Mouse (Mus musculus): ENCODE measurements around the gene Tmbim4. TPM values are rescaled to one million over a fixed set of nuclear protein-coding genes. Genes with fewer than 3 reads are reported as not detected.
"Not testable (repeated sequence)": the region's sequence is repeated elsewhere in the genome, so short reads cannot be mapped to it uniquely, and the experiment has no call there.

Gene Tmbim4
- polyA plus RNA-seq, 1 experiment, result 52.1 TPM

DNA sequence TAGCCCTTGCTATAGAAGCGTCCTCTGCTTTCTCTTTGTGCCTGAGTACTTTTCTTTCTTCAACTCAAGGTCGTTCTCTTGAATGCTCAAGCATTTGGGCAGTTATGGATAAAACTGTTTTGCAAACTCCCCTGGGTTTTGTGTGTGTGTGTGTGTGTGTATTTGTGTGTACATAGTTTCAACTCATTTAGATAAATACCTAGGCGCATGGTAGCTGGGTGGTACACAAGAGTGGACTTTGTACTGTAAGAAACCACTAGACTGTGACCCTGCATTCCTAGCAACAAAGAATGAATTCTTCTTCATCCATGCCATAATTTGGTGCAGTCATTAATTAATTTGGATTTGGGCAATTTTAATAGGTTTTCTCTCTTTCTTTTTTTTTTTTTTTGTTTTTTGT, 8.7 kb downstream of the Tmbim4 start:
- H3K9me3 ChIP-seq (replicated peaks; ENCODE audit: control insufficient read depth, insufficient read depth, low read length, poor library complexity, severe bottlenecking), result no peaks in the 10 kb centered on the region; the same call in 1 of the 2 replicates
- no peak overlapping the region for H3K27ac ChIP-seq (ENCODE audit: insufficient read depth, low read length)
- no peak overlapping the region for H3K9ac ChIP-seq (ENCODE audit: low read depth, poor library complexity, severe bottlenecking)
- TF ChIP-seq EP300 (IDR thresholded peaks at IDR 0.05; ENCODE audit: insufficient read depth, low read depth, low read length), result no peak
- no peak for TF ChIP-seq POLR2A (IDR thresholded peaks at IDR 0.05; ENCODE audit: insufficient read depth, low read length)
- no peak for TF ChIP-seq CTCF (IDR thresholded peaks at IDR 0.05; ENCODE audit: low read depth, low read length)
- no peaks in the 10 kb centered on the region for H3K27me3 ChIP-seq (ENCODE audit: control insufficient read depth, insufficient read depth, low read length, poor library complexity, severe bottlenecking)
- H3K4me1 ChIP-seq (ENCODE audit: control insufficient read depth, insufficient read depth, low read length), result no peaks in the 10 kb centered on the region
- no peak overlapping the region for H3K4me3 ChIP-seq (ENCODE audit: low read depth, low read length)
- H3K36me3 ChIP-seq (ENCODE audit: control insufficient read depth, insufficient read depth, low read length, poor library complexity, severe bottlenecking), result no peaks in the 10 kb centered on the region

GRCm38 (mm10) chr10:120217099-120217498, 15.7 kb downstream of the Tmbim4 start:
- not testable (repeated sequence) for H3K36me3 ChIP-seq (ENCODE audit: control insufficient read depth, insufficient read depth, low read length, poor library complexity, severe bottlenecking); H3K9me3 ChIP-seq (replicated peaks; ENCODE audit: control insufficient read depth, insufficient read depth, low read length, poor library complexity, severe bottlenecking); H3K4me1 ChIP-seq (ENCODE audit: control insufficient read depth, insufficient read depth, low read length); H3K9ac ChIP-seq (ENCODE audit: low read depth, poor library complexity, severe bottlenecking); H3K27me3 ChIP-seq (ENCODE audit: control insufficient read depth, insufficient read depth, low read length, poor library complexity, severe bottlenecking); H3K4me3 ChIP-seq (ENCODE audit: low read depth, low read length); H3K27ac ChIP-seq (ENCODE audit: insufficient read depth, low read length)

DNA sequence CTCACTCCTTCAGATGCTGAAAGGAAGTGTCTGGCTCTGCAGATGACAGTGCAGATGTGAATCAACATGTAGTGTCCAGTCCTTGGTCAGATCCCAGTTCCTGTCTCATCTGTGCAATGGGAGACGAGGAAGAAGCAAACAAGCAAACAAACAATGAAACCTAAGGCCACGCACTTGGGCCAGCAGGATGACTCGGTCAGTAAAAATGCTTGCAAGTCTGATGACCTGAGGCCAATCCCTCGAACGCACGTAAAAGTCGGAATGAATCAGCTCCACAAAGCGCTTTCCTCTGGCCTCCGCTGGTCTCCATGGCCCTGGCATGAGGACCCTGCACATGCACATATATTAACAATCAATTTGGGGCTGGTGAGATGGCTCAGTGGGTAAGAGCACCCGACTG, 17.6 kb downstream of the Tmbim4 start:
- Histone ChIP-seq H3K4me1 (ENCODE audit: control insufficient read depth, insufficient read depth, low read length) (no peaks in the 10 kb centered on the region), H3K9me3 (replicated peaks; ENCODE audit: control insufficient read depth, insufficient read depth, low read length, poor library complexity, severe bottlenecking) (no peaks in the 10 kb centered on the region), H3K27ac (ENCODE audit: insufficient read depth, low read length) (no peak overlapping the region), H3K27me3 (ENCODE audit: control insufficient read depth, insufficient read depth, low read length, poor library complexity, severe bottlenecking) (no peaks in the 10 kb centered on the region), H3K4me3 (ENCODE audit: low read depth, low read length) (no peak overlapping the region), H3K36me3 (ENCODE audit: control insufficient read depth, insufficient read depth, low read length, poor library complexity, severe bottlenecking) (no peaks in the 10 kb centered on the region; the same call in 1 of the 2 replicates), H3K9ac (ENCODE audit: low read depth, poor library complexity, severe bottlenecking) (no peak overlapping the region)
- TF ChIP-seq CTCF (IDR thresholded peaks at IDR 0.05; ENCODE audit: low read depth, low read length) (no peak), POLR2A (IDR thresholded peaks at IDR 0.05; ENCODE audit: insufficient read depth, low read length) (no peak), EP300 (IDR thresholded peaks at IDR 0.05; ENCODE audit: insufficient read depth, low read depth, low read length) (no peak)

DNA sequence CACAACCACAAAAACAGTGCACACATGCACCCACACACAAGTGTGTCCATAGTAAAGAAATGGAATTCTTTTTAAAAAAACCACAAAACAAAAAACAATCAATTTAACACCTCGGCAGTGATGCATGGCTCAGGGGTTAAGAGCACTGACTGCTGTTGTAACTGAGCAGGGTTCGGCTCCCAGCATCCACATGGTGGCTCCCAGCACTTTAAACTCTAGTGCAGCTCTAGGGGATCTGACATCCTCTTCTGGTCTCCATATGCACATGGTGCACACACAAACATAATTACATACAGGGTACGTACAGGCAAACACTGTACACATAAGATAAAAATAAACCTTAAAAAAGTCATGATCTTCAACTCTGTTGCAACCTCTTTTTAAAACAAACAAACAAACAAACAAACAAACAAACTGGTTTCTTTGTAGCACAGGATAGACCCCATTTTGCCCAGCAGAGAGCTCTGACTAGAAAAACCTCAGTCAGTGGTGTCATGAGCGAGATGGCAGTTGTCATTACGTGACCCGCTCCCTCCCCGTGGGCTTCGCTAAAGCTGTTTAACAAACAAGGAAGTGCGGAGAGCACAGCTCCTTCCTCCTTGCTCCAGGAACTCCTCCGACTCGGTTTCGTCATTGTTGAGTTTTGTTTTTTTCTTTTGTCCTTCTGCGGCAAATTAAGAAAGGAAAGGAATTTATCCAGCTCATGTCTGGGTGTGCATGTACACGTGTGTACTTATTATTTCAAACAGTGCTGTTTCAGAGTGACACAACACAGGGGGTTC, 18.4 kb downstream of the Tmbim4 start:
- Histone ChIP-seq H3K36me3 (ENCODE audit: control insufficient read depth, insufficient read depth, low read length, poor library complexity, severe bottlenecking) (no peaks in the 10 kb centered on the region; the same call in 1 of the 2 replicates), H3K27me3 (ENCODE audit: control insufficient read depth, insufficient read depth, low read length, poor library complexity, severe bottlenecking) (no peaks in the 10 kb centered on the region), H3K9me3 (replicated peaks; ENCODE audit: control insufficient read depth, insufficient read depth, low read length, poor library complexity, severe bottlenecking) (no peaks in the 10 kb centered on the region), H3K9ac (ENCODE audit: low read depth, poor library complexity, severe bottlenecking) (no peak overlapping the region), H3K4me1 (ENCODE audit: control insufficient read depth, insufficient read depth, low read length) (no peaks in the 10 kb centered on the region), H3K4me3 (ENCODE audit: low read depth, low read length) (no peak overlapping the region), H3K27ac (ENCODE audit: insufficient read depth, low read length) (no peak overlapping the region)
- TF ChIP-seq EP300 (IDR thresholded peaks at IDR 0.05; ENCODE audit: insufficient read depth, low read depth, low read length) (no peak), POLR2A (IDR thresholded peaks at IDR 0.05; ENCODE audit: insufficient read depth, low read length) (no peak), CTCF (IDR thresholded peaks at IDR 0.05; ENCODE audit: low read depth, low read length) (no peak)

- no peaks in the 10 kb centered on the region for H3K27me3 ChIP-seq (ENCODE audit: control insufficient read depth, insufficient read depth, low read length, poor library complexity, severe bottlenecking)
- no peak overlapping the region for H3K9ac ChIP-seq (ENCODE audit: low read depth, poor library complexity, severe bottlenecking)
- H3K4me3 ChIP-seq (ENCODE audit: low read depth, low read length), result no peak overlapping the region
- no peaks in the 10 kb centered on the region for H3K4me1 ChIP-seq (ENCODE audit: control insufficient read depth, insufficient read depth, low read length)
- H3K36me3 ChIP-seq (ENCODE audit: control insufficient read depth, insufficient read depth, low read length, poor library complexity, severe bottlenecking), result no peaks in the 10 kb centered on the region; the same call in 1 of the 2 replicates
- H3K27ac ChIP-seq (ENCODE audit: insufficient read depth, low read length), result no peak overlapping the region
- TF ChIP-seq POLR2A (IDR thresholded peaks at IDR 0.05; ENCODE audit: insufficient read depth, low read length) (no peak), EP300 (IDR thresholded peaks at IDR 0.05; ENCODE audit: insufficient read depth, low read depth, low read length) (no peak), CTCF (IDR thresholded peaks at IDR 0.05; ENCODE audit: low read depth, low read length) (no peak)
- H3K9me3 ChIP-seq (replicated peaks; ENCODE audit: control insufficient read depth, insufficient read depth, low read length, poor library complexity, severe bottlenecking), result no peaks in the 10 kb centered on the region
Observed at GRCm38 (mm10) chr10:120220776-120221175, 19.4 kb downstream of the Tmbim4 start.

DNA sequence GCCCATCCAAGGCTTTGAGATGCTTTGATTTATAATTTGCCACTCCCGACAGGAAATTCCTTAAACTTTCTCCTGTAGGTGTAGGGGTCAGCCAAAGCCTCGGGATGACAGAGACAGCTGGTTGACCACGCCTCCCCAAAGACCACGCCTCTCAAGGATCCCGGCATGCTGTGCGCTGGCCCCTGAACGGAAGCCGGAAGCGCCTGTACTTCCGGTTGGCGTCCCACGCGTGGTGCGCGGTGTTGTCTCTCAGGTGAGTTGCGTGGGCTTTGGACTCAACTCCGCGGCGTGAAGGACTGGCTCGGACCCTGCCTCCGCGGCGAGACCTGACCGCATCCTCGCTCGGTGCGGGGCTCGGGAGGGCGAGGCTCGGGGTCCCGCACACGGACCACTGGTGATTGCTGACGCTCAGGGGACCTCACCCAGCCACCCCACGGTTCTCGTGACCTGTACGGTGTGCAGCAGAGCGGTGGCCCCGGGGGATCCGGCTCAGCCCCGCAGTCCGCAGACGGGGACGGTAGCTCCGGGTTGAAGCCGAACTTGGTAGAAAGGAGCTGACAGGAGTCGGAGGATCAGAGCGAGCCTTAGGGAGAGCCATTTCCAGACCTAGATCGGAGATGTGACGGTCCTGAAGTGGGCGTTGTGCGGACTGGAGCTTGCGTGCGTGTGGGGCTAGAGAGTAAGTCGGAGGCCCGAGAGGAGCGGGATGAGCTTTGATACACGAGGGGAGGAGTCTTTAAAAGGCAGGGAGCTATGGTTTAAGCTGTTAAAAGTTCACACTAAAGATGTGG, 25.7 kb downstream of the Tmbim4 start, which contains the start of gene Llph:
Gene Llph (plus strand): TSS at position 200 of the 791 bp plus-strand sequence.
- H3K27ac ChIP-seq (ENCODE audit: insufficient read depth, low read length), result no peak within 1 kb of the TSS
- no peaks in the 10 kb centered on the region for H3K4me1 ChIP-seq (ENCODE audit: control insufficient read depth, insufficient read depth, low read length)
- peak within 1 kb of the TSS; percentile 79 for H3K9ac ChIP-seq (ENCODE audit: low read depth, poor library complexity, severe bottlenecking)
- H3K27me3 ChIP-seq (ENCODE audit: control insufficient read depth, insufficient read depth, low read length, poor library complexity, severe bottlenecking), result no peaks in the 10 kb centered on the region
- no peak for TF ChIP-seq EP300 (IDR thresholded peaks at IDR 0.05; ENCODE audit: insufficient read depth, low read depth, low read length)
- no peak for TF ChIP-seq POLR2A (IDR thresholded peaks at IDR 0.05; ENCODE audit: insufficient read depth, low read length)
- no peak for TF ChIP-seq CTCF (IDR thresholded peaks at IDR 0.05; ENCODE audit: low read depth, low read length)
- H3K36me3 ChIP-seq (ENCODE audit: control insufficient read depth, insufficient read depth, low read length, poor library complexity, severe bottlenecking), result peaks cover 29% of the 10 kb centered on the region
- peak within 1 kb of the TSS; percentile 97 for H3K4me3 ChIP-seq (ENCODE audit: low read depth, low read length)
- H3K9me3 ChIP-seq (replicated peaks; ENCODE audit: control insufficient read depth, insufficient read depth, low read length, poor library complexity, severe bottlenecking), result no peaks in the 10 kb centered on the region
